Mouse (Mus musculus): ENCODE measurements around the gene Socs3.

Socs3 gene

DNA sequence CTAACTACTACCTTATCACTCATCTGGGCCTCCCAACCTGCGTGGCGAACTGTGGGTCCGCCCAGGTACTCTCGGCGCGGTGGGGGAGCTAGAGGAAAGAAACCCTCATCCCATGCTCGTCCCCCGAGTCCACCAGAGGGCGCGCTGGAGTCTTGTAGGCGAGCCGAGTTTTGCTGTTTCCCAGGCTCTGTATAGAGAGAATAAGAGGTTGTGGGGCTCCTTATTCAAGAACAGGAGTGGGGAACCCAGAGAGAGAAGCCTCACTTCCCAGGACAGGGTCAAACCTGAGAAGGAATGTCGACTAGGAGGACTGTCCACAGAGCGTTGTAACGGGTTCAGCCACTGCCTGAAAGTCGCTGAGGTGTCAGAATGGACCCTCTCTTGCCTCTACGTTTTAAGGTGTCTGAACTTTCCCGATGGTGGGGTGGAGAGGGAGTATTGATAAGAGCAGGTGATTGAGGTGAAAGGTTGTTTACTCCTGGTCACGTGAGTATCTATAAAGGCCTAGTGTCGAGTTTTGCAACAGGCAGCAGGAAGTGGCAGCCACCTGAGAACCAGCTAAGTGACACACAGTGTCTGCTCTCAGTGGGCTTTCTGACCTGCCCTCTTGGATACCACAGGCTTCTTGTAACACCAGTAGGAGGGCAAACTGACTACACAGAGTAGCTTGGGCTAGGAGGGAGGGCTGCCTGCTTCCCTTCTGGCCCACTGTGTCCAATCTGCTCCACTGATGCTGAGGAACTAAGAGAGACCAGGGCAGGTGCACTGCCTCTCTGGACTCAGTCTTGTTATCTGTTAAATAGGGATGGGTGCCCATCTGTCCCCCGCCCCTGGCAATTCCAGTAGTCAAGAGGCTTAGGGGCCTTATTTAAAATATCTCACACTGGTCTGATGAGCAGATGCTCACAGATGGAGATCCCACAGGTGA is at the start of gene Socs3:
Gene Socs3 (minus strand): TSS at position 103 of the 928 bp plus-strand sequence.
- DNase-seq (ENCODE audit: low spot score): peak; percentile 93

DNA sequence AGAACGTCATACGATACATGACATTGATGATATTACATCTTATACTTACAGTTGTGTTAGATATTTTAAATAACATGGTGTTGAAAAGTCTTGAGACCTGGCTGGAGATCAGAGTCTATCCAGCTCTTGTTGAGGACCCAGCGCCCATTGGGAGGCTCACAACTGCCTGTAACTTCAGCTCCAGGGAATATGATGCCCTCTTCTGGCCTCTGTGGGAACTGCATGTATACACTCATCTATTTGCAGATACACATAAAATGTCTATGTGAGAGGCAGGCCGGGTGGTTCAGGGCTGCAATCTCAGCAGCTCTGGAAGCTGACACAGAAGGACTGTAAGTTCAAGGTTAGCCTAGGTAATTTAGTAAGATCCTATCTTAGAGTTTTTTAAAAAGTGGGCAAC is 48.5 kb upstream of the Socs3 start:
- no peak for DNase-seq (ENCODE audit: low spot score)

DNA sequence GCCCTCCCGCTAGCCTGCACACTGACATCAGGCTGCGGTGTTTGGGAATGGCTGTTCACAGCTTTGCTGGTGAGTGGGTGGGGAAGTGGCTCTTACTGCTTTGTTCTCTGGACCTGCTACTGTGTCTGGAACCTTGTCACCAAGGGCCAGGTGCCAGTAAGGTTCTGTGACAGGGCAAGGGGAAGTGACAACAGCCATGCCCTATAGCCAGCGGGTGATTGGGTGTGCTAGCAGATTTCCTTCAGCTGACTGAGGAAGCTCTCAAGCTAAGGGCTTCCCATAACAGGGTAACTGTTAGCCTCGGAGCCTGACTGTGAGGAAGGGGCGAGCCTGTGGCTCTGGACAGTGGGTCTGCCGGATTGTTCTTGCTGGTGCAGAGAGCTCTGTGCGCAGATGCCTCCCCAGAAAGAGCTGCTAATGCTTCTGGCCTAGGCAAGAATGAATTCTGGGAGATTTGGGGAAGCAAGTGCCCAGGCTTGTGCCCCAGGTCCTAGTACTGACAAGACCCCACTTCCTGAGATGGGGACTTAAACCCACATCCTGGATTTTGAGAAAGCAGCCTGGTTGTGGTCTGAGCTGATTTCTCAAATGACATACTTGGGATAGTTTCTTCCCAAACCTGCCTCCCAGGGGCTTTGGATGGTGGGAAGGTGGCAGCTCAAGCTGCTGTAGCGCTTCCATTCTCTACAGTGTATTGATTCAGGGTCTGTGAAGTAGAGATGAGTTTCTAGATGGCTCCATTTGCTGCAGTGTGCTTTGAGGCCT is 45.7 kb upstream of the Socs3 start:
- DNase-seq (ENCODE audit: low spot score): no peak

DNA sequence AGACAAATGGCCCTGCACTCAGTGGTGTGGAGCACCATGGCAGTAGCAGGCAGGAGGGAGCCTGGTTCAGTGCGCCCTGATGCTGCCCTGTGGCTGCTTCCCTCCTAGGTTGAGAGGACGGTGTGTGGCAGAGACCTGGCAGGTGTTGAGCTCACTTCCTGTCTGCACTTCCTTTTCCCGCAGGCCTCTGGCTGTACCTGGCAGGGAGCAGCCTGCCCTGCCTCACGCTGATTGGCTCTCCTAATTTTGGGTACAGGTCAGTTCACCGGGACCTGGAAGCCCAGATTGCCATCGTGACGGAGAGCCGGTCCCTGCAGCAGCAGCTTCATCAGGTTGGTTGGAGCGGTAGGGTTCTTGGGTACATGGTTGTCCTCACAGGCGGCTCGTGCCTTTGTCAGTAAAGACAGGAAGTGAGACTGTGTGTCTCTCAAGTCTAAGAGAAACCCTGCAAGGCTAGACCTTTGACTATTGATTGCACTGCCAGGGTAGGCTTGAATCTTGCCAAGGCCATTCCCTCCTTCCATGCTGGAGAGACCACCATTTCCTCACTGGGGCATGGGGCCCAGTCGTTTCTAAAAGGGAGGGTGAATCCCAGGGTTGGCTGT is 44.6 kb upstream of the Socs3 start:
- no peak for DNase-seq (ENCODE audit: low spot score)

DNA sequence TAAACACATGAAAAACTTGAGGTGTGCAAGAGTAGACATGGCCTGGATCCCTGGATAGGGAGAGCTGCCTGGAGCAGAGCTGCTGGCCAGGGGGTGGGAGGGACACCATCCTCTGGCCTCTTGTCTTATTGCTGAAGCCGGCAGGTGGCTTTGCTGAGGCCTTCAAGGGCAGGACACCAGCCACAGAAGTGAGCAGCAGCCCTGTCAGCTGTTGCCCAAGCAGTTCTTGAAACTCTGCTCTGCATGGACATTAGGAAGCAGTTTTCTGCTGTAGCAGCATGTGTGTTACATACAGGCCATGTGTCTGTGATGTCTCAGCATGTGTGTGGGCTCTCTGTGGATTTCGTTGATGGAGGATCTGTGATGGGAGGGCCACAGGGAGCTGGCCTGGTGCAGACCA is 43.5 kb upstream of the Socs3 start:
- DNase-seq (ENCODE audit: low spot score): no peak

DNA sequence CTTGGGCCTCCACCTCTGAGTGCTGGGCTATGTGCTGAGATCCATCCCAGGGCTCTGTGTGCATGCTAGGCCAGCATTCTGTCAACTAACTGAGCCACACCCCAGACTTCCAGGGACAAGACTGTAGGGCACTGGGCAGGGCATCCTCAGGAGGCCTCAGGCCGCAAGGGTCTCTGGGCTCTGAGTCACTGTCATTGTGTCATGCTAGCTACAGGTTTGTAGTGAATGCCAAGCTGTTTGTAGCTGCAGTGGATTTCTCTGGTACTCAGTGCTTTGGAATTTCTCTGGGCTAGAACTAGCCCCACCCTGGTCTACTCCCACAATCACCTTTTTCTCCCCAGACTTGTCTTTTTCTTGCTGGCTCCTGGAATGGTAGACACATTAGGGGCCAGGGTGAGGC is 42.7 kb upstream of the Socs3 start:
- DNase-seq (ENCODE audit: low spot score): no peak

DNA sequence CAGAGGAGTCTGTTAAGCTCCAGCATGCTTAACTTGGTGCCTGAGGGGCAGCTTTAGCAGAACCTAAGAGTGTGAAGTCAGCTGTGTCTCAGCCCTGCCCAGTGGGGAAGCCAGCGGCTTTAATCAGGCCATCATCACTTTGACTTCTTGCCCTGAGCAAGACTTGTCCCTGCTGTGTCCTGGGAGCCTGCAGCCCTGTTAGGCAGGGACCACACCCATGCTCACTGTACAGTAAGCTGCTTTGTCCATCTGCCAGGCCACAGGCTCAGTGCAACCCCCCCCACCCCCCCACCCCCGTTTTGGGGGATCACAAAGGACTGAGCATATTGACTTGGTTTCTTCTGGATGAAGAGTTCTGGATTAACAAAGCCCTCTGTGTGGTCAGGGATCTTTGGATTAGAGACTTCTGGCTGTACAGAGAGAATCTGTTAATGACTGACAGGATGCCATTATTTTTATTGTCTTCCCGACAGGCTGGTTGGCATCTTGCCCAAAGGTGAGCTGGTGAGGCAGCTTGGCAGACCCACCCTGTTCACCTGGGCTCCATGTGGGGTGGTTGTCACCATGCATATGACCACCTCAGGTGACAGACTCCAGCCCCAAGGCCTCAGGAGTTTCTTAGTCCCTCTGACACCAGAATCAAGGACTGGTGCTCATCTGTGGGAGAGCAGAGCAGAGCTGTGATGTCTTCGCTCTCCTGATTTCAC is 40.2 kb upstream of the Socs3 start:
- no peak for DNase-seq (ENCODE audit: low spot score)

DNA sequence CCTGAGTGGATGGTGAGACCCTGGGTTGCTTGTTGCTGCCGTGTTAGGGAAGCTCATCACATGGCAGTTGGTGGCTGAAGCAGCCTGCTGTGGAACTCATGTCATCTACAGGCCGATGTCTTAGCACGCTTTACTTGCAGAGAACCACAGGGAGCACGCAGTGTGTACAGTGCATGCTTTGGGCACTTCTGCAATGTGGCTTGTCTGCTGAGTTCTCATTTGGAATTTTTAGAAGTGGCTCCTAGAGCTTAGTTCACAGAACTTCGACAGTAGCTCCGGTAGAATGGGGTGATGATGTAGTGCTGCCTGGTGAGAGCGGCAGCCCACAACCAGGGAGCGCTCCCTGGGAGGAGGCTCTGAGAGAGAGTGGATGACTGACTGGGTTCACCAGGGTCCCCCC is 39.0 kb upstream of the Socs3 start:
- no peak for DNase-seq (ENCODE audit: low spot score)

DNA sequence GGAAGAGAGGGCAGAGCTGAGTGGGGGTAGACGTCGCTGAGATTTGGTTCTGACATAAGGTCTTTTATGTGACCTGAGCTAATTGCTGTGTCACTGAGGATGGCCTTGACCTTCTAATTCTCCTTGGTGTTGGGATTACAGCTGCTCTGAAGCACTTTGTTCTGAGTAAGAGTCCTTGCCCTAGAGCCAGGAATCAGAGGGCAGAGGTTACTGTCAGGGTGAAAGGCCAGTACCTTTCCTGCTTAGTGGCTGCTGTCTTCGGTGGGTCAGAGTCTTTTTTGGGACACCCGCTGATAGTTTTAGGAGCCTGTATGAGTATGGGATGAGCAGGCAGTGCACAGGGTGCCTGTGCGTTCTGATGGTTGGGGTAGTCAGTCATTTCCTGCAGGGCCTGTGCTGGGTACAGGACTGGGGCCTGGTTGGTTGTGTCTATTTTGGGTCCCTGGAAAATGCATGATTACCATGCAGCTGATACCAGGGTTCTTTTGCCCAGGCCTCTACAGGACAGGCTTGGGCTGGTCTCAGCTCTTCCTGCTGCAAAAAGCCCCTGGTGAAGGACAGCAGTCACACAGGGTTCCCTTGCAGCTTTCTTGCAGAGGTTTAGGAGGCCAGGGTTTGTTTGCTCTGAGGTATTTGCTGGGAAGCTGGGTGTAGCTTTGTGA is 38.4 kb upstream of the Socs3 start:
- DNase-seq (ENCODE audit: low spot score): no peak

DNA sequence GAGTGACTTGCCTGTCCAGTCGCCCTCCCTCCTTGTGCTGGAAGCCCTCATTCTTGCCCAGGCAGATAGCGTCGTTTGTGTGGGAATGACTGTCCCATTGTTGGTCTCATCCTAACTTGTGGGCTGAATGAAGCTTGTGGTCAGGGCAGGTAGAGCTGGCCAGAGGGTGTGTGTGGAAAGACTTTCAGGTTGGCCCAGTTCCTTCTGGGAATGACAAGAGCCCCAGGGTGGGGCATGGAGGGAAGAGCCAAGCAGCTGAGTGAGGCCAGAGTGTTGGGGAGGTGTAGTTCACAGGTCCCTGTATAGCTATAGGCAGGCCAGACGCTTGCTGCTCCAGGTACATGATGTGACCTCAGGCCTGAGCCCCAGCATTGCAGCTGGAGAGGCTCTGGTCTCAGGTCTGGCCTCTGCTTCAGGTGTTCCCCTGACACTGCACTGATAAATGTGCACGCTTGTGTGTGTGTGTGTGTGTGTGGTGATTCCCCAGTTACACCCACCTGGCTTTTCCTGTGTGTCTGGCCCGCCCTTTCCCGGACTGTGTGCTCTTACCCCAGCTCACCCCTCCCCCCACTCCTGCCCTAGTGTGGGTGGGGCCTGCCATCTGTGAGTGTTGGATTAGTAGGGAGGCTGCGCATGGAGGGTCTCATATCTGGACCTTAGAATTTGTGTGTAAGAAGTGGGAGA is 37.8 kb upstream of the Socs3 start:
- DNase-seq (ENCODE audit: low spot score): no peak

DNA sequence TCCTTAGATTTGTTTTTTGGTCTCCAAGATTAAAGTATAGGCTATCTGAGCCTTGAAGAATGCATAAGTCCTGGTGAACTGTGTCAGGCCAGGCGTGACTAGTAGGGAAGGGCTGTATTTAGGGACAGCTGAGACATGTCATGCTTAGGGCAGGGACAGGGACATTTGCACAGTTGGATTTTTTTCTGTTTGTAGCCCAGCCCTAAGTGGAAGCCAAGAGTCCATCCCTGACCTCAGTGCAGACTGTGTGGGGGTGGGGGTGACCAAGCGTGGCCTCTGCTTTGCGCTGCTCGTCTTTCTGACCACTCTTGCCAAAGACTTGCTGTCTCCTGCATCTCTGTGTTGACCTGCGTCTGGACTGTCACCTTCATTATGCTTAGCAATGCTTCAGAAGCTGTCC is 34.4 kb upstream of the Socs3 start:
- no peak for DNase-seq (ENCODE audit: low spot score)

DNA sequence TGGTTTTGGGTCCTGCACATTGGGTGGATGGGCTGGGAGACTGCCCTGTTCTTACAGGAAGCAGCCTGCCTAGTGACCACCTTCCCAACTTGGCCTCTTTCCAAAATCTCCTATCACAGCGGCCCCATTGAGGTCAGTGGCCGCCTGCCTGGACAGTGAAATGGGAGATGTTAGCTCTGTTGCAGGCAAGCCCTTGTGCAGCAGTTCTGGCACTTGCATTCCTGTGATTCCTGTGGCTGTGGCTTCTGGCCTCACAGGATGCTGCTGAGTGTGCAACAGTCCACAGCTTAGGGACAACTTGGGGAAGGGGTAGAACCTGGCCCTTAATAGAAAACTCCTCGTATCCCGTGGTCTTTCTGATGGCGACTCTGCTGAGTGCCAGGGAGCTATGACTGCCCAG is 33.9 kb upstream of the Socs3 start:
- DNase-seq (ENCODE audit: low spot score): no peak

DNA sequence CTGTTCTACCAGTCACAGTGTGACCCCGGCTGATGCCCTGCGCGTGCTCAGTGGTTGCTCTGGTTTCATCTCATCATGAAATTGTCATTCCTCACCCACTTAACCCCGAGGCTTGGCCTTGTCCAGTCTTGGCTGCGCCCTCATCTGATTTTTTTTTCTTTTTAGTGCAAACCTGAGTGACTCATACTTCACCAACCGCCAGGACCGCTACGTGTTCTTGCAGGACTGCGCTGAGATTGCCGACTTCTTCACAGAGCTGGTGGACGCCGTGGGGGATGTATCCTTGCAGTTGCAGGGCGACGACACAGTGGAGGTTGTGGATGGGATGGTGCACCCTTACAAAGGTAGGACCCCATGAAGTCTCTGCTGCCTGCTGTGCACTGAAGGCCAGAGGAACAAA is 33.3 kb upstream of the Socs3 start:
- DNase-seq (ENCODE audit: low spot score): no peak

DNA sequence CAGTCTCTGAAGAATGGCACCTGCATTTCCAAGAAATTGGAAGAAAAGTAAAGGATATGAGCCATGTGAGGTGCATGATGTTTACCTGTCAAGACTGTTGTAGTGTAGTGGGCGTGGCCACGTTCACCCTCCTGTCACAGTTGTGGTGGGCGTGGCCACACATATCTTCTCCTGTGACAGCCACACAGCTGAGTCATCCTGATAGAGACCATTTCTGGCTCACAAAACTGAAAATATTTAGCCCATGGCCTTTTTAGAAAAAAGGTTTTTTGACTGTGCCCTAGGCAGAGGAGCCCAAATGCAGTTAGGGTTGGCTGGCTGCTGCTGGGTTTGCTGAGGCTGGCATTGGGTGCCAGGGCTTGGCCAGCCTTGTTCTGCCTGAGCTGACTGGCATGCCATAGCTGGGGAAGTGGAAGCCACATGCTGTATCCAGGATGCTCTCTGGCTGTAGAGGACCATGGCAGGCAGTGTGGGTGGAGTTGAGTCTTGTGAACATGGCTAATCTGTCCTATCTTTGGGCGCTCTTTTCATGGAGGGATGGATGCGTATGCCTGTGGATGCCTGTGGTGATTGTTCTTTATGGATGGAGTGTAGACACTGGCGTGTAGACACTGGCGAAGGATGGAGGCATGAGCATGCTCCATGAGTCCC is 30.8 kb upstream of the Socs3 start:
- DNase-seq (ENCODE audit: low spot score): no peak

DNA sequence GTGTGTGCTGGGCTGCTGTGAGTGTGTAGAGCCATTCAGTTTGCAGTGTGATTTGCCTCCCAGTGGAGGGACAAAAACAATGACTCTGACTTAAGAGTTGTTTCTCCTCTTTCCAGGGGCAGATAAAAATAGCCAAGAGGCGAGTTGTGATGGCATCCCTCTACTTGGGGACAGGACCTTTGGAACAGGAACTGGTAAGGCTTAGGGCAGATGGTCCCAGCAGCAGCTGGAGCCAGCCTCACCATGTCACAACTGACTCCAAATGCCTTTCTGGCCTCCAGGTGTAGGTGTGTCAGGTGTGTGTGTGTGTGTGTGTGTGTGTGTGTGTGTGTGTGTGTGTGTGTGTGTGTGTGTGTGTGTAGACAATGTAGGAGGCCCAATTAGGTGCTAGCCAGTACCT is 30.2 kb upstream of the Socs3 start:
- DNase-seq (ENCODE audit: low spot score): no peak

DNA sequence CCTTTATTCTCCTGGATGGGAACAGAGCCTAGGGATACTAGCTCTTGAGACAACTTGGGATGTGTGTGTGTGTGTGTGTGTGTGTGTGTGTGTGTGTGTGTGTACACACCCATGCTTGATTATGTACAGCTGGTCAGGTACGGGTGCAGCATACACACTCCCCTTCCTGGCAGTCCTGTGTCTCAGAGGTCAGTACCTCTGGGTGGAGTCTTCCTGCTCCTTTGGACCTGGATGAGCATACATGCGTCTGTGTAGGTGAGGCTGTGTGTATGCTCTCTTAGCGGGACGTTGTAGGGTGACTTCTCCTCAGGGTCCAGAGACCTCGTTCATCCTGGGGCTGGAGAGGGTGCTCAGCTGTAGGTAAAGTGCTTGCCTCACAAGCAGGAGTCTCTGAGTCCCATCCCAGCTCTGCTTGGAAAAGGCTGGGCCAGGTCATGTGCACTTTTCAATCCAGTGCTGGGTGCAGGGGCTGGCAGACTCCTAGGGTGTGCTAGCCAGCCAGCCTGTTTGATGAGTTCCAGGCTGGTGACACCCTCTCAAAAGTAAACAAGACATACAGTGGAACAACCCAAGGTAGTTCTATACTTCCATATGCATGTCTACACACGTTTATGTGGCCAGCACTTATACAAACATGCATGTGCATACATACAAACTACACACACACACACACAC is 29.6 kb upstream of the Socs3 start:
- no peak for DNase-seq (ENCODE audit: low spot score)

DNA sequence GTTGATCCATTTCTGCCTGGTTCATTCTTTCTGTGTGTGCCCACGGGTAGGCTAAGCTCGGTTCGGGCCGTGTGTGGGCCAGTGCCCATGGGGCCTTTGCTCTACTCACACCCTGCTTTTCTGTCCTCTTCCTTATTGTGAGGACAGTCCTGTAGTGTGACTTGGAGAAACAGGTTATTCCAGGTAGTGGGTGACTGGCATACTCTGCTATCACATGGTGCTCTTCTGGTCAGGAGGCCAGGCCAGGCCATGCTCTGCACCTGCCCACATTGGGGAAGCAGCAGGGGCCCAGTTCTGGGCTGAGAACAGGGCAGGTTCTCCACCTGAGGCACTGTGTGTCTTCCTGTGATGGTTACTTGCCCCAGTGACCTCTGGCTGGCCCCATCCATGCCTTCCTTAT is 28.5 kb upstream of the Socs3 start:
- DNase-seq (ENCODE audit: low spot score): no peak

DNA sequence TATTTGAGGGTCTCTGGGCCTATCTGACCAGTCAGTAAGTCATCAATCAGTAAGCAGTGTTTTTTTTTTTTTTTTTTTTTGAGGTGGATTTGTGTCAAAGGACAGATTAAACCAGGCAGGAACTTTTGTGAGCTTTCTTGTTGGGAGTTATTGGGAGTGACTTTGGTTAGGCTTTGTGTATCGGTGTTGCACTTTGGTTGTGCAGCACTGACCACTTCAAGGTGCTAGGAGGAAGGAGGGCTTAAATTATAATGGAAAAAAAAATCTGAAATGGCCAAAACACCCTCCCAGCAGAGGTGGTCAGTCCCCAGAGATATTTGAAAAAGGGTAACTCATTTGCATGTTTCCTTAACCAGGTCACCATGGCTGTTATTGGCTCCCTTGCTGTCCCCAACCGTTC is 27.2 kb upstream of the Socs3 start:
- DNase-seq (ENCODE audit: low spot score): no peak

DNA sequence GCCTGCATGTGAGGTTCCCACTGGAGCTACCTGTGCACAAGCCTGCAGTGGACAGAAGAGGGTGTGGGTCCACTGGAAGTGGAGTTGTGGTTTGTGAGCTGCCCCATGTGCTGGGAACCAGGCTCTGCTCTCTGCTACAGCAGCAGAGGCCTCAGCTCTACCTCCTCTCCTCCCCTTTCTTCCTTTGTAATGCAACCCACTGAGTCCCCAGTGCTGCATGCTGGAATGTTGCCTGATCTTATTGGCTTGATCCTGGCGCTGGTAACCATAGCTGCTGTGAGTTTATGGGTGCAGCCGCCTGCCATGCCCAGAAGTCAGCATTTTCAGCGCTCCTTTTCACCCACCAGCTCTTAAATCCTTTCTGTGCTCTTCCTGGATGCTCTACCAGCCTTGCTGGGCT is 26.2 kb upstream of the Socs3 start:
- DNase-seq (ENCODE audit: low spot score): no peak

DNA sequence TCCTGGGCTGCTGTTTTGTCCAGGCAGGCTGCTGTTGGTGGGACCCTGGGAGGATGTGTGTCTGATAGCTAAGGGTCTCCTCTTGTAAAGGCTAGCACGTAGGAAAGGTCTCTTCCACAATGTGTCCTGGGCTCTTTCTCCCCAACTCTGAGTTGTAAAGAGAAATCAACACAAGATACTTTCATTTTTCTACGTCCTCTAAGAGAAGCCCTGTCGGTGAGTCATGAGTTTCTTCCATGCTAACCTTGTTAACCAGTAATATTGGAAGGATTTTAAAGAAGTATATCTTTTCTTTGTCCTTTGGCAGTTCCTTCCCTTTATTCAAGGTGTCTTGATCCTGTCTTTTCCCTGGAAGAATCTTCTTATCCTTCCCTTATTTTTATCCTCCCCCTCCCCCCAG is 25.8 kb upstream of the Socs3 start:
- DNase-seq (ENCODE audit: low spot score): no peak

All from ovary, postnatal 10 days (tissue).